Mouse (Mus musculus) erythroblast, adult 5-6 weeks (primary cell): ENCODE results near the gene St7. TPM values are rescaled to one million over a fixed set of nuclear protein-coding genes. Genes with fewer than 3 reads are reported as not detected.
A peak's percentile ranks its signal among the peaks of the same experiment; 100 is the strongest.

Source experiments
- ATAC-seq: replicated peaks from 2 replicates; pipeline ENCODE4 v1.8.0; 2016; ENCODE audit warnings: moderate number of reproducible peaks, mild to moderate bottlenecking, moderate TSS enrichment, inconsistent platforms; ENCODE audit not compliant: poor library complexity, low FRiP score, severe bottlenecking
- total RNA-seq, 2 experiments: library from RNA; stranded (forward) in 1 of 2; stranded (reverse) in 1 of 2; fragments of 150-400 nt in 1 of 2; fragments of 200-764, 138-1000 nt in 1 of 2; gene quantifications; 2 replicates each; pipeline versions ENCODE4 v1.2.3 to v1.2.4; 2015 to 2017; ENCODE audit warnings: low replicate concordance in 2 of 2

The St7 gene
- total RNA-seq, 2 experiments from 2014 or later, result 73.4 to 90.6 TPM

DNA sequence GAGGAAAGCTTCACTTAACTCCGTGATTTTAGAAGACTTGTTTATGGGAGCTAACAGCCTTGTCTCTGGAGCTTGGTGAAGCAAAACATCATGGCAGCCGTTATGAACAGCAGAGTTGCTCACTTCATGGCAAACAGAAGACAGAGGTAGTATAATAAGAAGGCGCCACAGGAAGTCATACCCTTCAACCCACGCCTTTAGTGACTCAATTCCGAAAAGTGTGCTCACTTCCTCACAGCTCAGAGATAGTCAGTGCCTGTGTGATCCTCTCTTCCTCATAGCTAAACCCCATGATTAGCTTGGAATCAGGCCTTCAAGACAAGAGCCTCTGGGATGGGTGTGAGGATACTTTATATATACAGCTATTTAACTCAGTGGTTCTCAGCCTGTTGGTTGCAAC lies 108.0 kb downstream of the St7 start:
- no peak for ATAC-seq

DNA sequence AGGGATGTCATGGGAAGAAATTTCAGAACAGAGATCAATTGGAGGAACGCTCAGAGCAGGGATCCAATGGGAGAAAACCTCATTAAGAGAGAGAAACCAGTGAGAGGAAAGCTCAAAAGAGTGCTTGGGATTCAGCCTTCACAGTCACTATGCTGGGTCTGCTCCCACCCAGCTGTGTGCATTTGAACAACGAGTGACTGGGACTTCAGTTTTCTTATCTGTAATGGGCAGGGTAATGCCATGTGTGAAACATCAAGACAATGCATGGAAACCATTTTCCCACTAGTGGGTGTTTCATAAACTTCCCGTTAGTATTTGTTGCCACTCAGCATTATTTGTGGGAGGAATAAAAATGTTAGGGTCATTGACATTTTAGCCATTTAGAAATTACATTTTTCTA lies 111.7 kb downstream of the St7 start:
- ATAC-seq, result no peak

DNA sequence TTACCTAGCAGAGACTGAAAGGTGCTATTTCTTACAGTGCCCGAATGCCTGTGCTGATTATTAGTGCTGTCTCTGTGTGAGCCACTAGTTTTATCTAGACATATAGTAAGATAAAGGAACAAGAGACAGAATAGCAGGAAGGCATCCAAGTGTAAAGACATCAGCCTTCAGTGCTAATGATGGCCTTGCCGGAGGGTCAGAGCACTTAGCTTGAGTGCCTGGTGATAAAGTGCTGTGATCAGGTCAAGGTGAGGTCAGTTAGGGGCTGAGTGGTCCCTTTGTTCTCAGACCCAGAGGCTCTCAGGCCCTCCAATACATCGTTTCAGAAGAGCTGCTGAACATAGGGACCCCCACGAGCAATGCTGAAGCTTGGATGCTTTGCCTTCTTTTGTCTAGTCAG lies 113.8 kb downstream of the St7 start:
- ATAC-seq, result no peak

DNA sequence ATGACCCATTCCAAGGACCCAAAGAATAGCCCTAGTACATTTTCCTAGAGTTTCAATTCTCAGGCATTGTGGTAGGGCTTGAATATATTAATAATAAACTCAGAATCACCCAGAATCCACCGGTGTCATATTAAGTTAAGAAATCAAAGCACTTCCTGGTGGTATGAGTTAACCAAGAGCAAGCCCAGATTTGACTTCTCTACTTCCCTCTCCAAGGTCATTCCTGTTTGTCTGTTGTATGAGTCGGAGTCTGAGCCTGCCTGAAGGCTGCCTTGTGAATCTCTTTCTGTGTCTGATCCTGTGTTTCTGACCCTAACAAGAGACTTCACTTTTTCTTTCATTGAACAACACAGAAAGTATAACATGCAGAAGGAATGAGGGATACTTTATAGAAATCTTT lies 118.3 kb downstream of the St7 start:
- no peak for ATAC-seq

DNA sequence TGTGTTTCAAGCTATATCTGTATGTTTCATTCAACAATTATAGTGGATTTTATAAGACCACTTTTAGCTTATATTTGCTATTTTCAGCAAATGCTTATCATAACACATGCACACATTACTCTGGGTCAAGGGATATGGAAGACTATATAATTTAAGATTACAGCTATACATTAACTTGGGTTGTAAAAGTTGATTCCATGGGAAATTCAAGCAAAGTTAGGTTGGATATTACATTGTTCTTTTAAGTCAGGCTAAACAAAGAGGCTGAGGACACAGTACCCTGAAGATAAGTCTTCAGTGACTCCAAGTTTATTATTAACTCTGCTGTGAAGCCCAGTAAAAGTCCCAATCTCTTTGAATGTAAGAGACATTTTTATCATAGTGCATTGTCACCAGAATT lies 118.8 kb downstream of the St7 start:
- ATAC-seq, result no peak

DNA sequence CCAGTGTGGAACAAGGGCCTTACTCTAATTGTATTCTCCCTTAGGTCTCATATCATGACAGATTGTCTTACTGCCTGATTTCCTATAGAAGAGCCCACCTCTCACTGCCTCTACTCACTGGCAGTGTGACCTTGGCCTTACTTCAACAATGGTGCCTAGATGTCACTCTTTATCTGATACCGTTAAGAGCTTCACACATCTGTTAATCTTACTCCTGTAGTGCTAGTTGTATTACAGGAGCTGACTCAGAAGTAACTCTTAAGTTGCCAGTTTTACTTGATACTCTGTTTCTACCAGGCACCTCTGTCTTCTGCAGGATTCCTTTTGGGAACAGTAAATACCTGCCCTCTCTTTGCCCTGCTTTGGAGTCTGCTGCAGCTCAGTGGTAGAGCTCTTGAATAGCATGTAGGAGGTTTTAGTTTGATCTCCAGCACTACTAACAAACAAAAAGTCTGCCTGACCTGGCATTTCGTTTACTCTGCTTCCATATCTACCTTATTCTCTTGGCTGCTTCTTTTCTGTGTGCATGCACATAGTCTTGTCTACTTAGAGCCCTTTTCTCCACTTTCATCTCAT lies 121.4 kb downstream of the St7 start:
- no peak for ATAC-seq

DNA sequence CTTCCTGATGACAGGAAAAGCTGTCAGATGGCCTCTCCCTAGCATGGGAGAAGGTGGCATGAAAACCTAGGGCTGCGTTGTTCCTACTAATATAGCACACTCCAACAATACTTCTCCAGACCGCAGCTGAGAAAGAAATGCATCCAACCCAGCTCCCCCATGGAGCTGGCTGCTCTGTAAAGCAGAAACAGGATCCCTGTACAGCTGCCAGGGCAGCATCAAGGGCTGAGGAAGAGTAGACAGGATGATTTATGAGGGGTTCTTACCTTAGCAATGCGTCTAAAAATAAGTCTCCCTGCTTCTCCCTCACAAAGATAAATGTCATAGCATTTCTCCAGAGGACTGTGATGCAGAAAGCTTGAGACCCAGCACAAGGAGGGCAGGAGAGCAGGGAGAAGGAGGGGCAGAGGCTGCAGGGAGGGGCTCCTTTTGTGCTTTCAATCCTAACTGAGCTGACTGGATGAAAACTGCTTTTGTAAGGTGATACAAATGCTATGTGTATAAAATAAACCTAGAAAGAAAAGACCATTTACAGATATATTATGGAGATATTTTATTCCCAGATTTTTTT lies 124.2 kb downstream of the St7 start:
- no peak for ATAC-seq

DNA sequence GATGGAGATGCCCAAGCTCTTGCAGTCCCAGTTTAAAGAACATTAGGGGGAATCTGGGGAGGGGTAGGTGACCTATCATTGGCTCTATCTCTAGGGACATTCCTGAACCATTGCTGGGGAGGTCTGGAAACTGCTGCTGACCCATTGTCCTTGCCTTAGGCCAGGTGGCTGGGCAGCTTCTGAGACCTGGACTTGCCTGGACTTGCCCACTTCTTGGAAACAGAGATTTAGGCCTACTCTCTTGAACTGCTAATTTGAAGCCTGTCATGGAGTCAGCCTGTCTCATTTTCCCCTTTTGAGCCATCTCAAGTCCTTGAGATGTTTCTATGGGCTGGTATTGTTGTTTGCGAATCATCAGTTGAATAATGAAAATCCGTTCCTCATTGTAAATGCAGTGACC lies 130.9 kb downstream of the St7 start:
- no peak for ATAC-seq

DNA sequence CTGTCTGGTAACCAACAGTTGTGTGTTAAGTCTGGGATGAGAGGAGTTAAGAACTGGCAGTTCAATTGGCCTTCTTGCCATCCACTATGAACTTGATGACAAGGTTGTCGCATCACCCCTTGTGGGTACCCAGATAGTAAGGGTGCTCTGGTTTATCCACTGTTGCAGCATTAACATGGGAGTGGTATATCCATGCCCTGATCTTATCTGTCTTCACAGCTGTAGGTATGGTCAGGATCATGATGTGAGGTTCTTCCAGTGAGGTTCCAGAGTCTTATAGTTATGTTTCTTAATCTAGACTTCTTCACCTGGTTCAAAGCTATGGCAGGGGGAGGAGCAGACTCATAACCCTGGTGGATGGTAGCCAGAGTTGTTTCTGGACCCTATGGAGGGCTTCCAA lies 132.0 kb downstream of the St7 start:
- peak; percentile 62 for ATAC-seq

DNA sequence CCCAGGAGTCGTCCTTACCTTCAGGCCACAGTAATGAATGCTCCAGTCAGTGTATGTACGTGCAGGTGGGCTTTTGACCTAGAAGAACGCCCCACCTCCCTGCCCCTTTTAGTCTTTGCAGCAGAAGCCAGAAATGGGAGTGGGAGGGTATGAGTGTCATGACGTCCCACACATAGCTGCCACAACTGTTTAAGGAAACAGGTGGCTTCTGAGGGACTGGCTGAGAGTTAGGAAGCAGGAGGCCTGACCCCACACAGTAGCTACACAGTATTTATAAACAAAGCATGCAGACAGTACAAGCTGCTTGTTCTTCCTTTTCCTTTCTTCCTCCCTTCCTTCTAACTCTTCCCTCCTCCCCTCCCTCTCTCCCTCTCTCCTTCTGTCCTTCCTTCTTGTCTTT lies 135.6 kb downstream of the St7 start:
- ATAC-seq, result no peak

DNA sequence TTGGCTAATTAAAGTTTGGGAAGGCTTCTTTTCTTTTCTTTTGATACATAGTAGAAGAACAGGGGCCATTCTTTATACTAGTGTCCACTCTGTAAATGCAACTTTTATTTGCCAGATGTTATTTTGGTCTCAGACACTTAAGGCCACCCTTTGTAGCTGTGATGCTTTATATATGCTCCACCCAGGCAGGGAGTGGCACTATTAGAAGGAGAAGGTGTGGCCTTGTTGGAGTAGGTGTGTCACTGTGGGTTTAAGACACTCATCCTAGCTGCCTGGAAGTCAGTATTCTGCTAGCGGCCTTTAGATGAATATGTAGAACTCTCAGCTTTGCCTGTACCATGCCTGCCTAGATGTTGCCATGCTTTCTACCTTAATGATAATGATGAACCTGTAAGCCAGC lies 137.2 kb downstream of the St7 start:
- ATAC-seq, result peak; percentile 63; the same call in 1 of the 2 replicates

DNA sequence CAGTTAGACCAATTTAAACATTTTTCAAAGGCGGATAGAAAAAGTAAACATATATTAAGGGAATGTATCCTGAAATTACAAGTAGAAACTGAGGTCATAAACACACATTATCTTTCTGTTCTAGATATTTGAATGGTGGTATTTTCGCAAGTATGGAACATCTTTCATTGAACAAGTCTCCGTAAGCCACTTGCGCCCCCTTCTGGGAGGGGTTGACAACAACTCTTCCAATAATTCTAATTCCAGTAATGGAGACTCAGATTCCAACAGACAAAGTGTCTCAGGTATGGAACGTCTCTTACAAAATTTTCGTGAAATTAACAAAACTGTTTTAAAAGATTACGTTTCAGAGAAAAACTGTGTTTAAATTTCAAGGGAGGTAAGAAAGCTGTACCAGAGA lies 141.8 kb downstream of the St7 start:
- ATAC-seq, result peak; percentile 78

DNA sequence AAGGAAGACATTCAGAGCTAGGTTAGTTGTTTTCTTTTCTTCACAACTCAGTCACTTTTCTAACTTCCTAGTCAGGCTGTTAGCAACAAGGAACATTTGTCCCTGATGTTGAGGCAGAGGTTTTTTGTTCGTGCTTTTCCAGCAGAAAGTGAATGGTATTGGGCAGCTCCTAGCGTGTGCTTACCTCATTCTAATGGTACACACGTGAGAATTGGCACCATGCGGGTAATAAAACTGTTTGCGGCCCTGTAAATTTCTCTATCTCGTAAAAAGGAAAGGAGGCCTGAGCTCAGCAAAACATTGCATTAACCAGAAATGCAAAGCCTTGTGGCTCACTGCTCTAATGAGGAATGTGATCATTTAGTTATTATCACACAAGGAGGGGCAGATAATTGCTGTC lies 143.0 kb downstream of the St7 start:
- ATAC-seq, result no peak

DNA sequence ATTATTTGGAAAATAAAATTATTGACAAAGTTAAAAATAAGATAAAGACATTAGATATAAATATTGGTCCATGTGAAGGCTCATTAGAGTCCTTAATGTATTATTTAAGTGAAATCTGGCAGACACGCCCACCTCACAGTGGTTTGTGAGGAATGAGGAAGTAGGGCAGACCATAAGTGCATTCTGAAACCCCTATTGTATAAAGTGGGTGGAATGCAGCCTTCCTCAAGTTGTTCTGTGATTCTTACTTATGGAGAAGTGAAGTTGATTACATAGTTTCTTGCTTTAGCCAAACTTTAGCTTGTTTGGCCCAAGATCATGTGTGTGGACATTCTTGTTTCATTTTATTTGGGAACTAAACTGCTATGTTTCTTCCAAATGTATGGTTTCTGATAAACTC lies 144.9 kb downstream of the St7 start:
- no peak for ATAC-seq

DNA sequence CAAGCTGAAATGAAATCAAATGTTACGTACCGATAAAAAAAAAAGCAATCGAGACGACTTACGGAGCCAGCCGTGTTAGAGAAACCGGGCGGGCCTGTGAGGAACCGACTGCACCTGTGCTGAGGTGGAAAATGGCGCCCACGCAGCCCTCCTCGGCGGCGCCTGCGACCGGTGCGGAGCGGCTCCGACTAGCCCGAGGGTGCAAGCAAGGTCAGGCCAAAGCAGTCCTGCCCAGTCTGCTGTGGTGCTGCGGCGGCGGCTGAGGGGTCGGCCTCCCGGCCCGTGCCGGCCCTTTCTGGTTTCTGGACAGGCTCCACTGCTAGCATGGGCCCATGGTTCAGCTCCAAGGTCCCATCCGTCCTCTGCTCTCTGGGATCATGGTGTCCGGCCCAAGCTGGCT lies 147.7 kb downstream of the St7 start:
- no peak for ATAC-seq

DNA sequence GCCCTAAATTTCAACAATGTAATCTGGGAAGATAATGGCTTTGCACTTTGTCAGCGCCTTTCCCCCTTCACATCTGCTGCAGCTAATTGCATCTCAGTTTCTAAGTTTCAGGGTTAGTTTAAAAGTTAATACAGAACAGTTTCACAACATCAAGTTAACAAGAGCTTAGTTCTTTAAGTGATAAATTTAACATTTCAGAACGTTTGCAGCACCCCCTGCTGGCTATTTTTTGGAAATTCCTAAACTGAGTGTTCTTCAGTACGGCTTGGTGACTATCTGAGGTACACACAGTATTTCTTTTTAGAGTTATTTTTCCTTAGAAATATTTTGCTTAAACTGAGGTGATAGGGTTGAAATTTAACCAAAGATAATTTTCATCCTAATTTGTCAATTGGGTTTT lies 150.0 kb downstream of the St7 start:
- ATAC-seq, result peak; percentile 59; the same call in 1 of the 2 replicates

DNA sequence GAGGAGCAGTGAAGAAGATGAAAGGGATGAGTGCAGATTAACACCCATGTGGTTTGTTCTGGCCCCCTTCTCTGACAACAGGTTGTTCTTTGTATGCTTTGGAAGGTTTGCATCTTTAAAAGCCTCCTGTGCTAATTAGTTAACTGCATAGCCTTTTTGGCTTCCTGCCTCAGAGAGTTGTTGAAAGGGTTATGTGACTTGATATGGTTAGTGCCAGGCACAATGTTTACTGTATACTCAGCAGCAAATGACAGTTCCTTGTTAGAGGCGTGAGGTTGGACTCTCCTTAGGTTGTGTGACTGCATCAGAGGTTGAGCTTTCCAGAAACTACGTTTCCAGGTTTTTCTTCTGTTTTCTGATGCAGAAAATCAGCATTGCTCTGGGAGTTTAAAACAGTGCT lies 158.6 kb downstream of the St7 start:
- no peak for ATAC-seq

DNA sequence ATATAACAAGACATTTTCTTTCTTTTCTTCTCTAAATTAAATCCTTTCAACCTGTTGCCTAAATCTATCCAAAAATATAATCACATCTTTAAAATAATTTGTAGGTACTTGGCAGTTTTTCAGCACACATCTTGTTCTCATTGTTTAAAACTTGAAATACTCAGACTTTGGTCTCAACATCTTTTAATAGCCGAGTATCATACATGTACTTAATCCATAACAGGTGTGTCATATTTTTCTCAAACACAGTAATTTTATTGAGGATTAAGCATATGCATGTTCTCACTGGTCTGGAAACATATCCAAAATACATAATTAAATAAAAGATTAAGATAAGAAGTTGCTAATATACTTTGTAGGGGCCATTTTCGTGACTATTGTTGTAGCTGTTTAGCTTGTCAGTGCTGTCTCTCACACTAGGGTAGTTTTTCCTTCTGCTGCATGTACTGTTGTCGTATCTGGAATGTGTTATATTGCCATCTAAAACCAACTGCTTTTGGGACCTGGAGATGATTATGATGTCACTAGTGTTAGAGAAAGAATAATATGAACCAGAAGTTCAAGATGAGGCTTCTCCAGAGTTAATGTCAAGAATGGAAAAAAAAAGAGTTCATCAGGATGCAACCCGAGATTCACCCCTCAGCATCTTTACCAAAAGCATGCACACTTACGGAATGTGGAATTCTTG lies 161.0 kb downstream of the St7 start:
- ATAC-seq, result no peak

DNA sequence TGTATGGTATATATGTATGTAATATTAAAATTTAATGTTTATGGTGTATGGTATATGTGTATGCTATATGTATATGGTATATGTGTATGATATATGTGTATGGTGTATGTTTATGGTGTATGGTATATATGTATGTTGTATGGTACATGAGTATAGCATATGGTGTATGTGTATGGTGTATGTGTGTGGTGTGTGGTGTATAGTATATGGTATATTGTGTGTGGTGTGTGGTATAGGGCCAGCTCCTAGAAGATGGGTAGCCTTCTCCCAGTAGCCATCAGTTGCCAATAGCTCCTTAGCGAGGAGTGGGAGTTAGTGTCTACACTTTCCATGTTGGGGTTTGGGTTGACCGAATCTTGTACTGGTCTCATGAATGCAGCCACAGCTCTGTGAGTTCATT lies 162.9 kb downstream of the St7 start:
- ATAC-seq, result peak; percentile 52; the same call in 1 of the 2 replicates

DNA sequence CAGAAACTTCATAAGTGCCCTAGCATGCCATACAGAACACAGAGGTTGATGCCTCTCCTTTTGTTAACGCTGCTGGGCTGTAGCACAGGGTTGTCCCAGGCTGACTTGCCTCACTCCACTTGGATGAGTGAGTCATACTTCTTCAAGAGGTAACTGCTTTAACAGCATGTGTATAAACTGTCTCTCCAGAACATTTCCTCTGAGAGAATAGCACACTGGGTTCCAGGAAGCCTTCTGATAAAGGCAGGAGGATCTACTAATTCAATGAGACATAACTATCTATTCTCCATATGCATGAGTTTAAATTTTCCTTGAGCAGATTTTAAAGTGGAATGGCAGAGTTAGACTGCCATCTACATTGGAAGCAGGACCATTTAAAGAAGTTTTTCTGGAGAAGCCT lies 166.8 kb downstream of the St7 start:
- no peak for ATAC-seq

DNA sequence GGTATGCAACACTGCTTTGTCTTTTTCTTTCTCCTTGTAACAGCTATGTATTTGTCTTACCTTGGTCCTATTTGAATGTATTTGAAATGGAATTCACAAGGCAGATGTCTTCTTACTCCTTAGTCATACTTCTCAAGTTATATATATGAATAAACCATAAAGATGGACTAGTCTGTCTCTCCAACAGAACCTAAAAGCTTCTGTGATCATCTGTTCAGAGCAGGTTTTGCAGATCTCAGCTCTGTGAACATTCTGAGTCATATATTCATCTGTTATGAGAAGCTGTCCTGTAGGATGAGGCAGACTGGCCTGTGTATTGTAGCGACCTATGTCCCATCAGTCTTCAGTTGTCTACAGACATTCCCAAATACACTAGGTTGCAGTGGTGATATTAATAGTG lies 167.7 kb downstream of the St7 start:
- no peak for ATAC-seq

DNA sequence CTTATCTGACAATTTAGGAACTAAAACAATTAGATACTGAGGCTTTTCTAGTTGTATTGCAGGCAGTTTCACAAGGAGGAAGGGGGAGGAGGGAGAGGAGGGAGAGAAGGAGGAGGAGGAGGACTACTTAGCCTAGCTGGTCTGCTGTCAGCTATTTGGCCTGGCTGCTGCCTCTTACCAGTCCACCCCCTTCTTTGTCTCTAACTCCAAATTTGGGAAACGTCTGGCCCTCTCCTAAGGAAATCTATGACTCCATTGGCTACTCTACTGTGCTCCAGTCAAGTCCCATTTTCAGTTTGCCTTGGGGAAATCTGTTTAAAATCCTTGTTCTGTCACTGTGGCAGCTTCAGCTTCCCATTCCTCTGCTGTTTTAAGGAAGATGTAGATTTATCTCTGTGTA lies 175.1 kb downstream of the St7 start:
- no peak for ATAC-seq
